Mouse (Mus musculus) activated CD4-positive, CD25-positive, alpha-beta regulatory T cell, adult 4 months (primary cell): ENCODE measurements at regions not wholly inside any gene's neighbourhood (a gene's known extent, or its start where the extent isn't known, plus 50 kb on each side); places are given as distances from the start of the nearest gene placed in this dataset.

ENCODE experiments used
- ATAC-seq: one replicate; pipeline ENCODE4 v1.8.0; 2017

DNA sequence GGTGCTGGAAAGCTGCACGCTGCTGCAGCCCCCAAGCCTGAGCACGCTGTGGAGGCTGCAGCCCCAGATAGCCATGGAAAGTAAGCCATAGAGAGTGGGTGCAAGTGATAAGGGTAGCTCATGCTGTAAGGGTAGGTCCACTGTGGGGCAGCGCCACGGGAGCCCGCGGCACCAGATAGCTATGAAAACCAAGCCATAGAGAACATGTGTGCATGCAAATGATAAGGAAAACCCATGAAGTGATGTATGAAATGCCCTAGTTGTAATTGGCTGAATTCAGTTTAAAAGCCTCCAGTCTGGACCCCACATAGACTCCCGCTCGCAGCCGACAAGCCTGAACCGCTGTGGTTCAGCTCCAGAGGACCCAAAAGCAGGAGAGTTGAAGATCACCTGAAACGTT, 58.8 kb upstream of the L3mbtl3 start:
- ATAC-seq, result no peak

DNA sequence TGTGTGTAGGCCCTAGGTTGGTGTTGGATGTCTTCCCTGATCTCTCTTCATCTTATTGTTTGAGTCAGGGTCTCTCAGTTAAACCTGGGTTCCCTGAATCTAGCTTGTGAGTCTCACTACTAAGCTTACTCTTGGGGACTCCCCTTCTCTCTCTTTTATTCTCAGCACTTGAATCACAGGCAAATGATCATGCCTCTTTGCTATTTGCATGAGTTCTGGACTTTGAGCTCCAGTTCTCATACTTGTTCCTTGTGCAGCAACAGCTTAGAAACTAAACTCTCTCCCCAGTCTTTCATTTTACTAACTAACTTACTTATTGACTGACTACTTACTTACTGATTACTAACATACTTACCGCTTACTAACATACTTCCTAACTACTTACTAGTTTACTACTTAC, 64.9 kb upstream of the L3mbtl3 start:
- ATAC-seq, result no peak

DNA sequence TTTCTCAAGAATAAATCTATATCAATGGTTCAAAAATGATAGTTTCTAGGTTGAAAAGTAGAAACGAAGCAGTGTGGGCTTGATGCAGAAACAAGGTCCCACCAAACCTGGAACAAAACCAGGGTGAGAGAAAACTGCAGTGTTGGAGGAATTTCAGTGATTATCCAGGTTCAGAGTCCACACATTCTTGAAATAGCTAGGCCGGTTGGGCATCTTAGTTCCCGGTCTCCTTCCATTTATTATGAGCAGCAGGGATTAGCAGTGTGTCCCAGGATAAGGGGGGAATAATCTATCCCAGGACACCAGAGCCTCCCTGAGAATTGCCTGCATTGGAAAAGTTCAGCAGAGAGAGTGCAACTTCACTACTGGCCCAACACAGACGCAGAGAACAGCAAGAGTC, 108.5 kb upstream of the L3mbtl3 start:
- ATAC-seq, result no peak

DNA sequence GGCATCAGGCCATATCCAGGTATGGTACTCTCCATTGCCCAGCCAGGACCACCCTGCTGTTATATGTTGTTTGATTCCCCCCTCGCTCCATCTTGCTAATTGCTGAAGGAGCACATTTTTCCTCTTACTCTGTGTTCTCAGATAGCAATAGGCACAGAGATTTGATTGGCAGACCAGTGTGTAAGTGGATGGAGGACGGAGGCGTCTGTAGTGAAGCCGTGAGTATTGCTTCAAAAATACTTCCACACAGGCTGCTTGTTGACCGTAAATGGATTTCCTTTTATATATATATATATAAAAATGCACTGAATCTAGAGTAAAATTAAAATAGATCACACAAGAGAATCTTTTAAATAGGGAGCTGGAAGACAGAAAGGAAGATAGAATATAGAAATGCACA, 115.6 kb upstream of the L3mbtl3 start:
- ATAC-seq, result no peak

DNA sequence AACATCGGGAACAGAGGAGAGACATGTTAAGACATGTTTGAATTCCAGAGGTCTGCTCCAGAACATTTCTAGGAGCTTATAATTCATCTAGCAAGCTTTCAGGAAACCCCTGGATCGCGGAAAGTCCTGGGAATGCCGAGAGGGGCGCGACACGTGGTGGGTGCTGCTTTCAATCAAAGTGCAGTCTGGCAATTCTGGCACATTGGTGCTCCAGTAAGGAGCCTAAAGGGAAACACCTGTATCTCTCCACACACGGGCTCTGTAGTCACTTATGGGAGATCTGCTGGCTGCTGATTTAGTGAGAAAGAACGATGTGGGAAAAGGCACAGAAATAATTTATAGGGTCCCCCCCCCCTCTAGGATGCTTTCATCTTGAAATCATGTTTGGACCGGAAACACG, 116.4 kb upstream of the L3mbtl3 start:
- no peak for ATAC-seq

DNA sequence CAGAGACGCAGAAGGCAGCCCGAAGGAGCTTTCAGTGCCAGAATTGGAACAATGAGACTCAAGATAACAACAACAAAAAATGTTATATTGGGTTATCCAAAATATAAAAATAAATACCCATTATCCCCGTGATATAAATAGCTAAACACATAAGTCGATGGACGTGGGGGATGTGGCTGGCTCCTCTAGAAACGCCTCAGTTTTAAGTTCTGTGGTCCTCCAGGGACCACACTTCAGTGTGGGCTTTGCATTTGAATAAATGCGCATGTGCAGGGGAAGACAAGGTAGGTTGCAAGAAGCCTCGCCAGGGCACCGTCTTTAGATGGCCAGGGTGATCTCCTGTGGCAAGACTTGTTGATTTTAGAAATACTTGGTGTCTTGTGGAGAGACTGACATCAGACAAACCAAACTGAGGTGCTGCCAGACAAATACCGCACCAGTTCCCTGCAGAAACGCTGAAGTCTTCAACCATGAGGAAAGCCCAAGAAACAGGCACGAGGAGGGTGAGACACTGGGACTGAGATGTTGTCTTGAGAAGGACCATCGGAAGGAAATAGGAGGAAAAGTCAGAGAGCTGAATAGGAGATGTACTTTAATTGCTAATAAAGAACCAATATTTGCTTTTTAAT, 117.2 kb upstream of the L3mbtl3 start:
- ATAC-seq, result no peak

DNA sequence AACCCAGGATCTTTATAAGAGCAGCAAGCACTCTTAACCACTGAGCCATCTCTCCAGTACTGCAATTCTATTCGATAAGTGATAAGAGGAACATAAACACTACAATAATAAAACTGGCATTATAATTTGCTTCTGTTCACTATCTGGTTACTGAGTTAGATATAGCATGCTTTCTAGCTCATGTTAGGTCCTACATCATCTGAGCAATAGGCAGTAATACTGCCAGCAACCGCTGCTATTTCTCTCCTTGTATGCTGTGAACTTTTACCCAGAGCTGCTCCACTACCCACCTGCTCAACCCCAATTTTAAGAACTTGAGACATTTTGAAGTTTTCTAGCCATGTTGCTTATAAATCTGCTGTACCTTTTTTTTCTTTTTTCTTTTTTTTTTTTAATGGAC, 118.0 kb upstream of the L3mbtl3 start:
- ATAC-seq, result no peak

DNA sequence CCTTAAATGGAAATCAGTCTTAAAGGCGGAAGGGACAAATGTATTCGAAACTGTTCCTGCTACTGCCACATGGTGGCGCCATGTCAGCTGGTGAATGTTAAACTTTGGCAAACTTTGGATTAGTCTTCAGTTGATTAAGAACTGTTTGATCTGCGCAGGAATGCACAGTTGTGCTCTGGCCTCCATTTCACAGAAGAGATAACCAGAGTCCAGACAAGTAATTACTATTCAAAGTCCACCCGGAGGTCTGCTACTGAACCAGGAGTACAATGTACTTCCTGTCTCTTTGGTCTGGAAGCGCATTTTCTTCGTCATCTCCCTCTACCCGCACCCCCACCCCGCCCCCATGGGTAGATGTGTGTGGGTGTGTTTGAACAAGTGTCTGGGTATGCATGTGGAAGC, 118.6 kb upstream of the L3mbtl3 start:
- ATAC-seq, result peak; percentile 87

DNA sequence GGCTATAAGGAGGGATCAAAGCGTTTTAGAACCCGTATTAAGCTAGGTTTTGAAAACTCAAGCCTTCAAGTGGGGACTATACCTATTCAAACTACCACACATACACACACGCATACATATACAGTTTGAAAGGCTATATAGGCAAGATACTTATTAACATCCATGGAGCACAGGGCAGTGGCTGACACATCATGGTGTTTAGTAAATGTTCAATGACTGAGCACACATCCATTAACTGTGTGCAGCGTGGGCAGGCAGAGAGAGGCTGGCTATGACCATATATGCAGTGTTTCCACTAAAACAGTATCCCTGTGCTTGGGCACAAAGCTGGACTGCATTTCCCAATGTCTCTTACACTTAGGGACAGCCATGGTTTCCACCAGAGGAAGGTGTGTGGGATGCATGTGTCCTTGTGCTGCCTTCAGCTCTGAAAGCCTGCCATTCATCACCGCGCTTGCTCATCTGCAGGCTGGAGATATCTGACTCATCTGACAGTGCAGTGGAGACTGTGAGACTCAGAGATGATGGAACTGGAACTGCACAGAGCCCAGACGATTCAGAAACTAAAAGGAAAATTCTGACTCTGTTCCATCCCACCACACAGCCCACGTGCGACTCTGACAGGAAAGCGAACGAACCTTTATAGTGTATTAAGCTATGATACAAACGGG, 124.6 kb upstream of the L3mbtl3 start:
- no peak for ATAC-seq

DNA sequence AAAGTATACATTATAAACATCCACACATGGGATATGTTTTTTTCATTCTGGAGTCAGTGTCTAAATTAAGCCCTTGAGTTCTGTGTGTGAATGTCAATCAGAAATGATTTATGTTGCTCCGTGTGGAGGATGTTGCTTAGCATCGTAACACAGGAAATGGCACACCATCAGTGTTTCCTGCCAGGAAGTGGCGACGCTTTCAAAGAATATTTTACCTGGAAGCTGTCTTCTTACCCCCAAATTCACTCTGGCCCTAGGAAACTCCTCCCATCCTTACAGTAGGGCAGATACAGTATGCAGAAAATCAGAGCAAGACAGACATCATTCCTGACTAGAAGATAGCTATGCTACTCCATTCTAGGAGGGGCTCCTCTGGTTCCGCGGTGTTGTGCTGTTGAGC, 145.1 kb upstream of the L3mbtl3 start:
- ATAC-seq, result peak; percentile 96

DNA sequence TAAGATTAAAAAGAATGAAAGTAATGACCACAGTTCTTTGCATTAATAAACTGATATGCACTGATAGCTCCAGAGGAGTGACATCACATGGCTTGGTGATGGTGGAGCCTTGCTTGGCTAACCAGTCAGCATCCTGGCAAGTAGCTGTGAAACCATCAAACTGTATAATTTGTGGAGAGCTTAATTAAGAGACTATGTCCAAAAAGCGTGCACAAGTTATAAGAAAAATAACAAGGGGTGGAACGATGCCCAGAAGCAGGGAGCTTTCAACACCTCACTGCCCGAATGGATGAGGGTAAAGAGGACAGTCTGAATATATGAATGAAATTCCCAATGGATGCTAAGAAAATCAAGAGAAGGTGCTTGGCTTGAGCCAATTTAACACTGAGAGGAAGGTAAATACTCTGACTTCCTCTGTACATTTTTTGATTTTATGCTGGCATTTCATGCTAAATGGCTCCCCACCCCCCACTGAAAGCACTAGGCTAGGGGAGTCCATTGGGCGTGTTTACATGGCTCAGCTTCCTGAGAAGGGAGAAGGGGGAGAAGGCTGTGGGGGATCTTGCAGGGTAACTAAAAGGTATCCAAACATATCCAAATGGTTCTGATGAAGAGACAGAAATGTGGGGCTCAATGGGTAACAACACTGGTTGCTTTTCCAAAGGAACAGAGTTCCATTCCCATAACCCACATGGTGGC, 150.2 kb upstream of the L3mbtl3 start:
- no peak for ATAC-seq

DNA sequence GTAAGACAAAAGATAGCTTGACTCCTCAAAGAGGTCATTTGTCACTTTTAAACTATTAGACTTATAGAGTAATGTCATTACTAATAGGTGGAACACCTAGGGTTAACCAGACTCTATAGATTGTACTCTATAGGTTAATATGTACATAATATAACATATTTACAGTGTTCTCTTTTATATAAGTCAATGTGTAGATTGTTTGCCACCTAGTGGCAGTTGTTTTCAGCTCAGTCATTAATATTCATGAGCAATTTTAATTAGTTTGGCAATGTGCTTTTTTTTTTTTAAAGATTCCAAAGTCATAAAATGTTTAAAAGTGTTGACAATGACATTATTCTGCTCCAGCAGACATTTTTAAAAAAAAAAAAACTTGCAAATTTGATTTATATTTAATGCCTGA, 164.4 kb upstream of the L3mbtl3 start:
- ATAC-seq, result no peak

DNA sequence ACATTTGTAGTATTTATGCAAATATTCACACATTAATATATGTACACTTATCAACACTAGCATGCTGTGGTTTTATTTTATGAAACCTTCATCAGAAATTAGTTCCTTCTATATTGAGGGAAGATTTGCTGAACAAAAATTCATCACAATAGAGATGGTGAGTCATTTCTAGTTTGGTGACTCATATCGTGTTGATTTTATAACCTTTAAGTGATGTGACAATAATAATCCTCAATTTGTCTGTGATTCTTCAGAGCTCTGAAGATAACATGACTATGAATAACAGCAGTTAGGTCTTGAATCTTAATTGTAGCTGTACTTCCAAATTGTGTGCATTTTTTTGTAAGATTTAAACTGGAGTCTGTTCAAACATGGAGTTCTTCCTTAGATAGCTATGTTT, 168.3 kb upstream of the L3mbtl3 start:
- ATAC-seq, result peak; percentile 30

DNA sequence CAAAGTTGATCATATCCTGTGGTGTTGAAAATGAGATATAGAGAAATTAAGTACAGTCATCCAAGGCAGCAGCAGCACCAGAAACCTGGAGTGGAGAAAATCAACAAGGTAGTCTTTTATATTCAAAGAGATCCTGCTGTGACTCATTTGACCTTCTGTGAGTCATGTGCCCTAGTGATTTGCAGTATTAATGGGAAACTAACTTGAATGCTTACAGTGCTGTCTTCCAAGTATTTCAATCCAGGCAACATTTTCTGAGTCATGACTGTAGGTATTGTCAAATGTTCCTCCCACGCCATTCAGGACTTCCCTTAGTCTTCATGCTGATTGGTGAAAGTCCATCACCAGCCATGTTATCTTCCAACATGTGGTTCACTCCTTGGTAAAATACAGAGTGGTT, 169.0 kb upstream of the L3mbtl3 start:
- ATAC-seq, result peak; percentile 46

DNA sequence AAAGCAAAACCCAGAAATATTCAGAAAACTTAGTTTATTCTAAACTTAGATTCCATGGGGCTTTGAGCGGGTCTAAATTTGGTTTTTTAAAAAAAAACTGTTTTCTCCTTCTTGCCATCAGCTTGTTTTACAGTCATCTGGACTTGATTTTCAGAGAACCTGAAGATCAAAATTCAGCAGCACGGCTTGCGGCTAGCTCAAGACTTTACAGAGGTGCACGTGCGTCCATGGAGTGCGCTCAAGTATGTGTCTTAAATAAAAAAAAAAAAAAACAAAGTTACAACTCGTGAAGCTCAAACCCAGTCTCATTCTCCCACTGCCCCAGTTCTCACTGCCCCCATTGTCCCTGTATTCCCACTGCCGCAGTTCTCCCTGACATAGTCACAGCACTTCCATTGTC, 180.5 kb upstream of the L3mbtl3 start:
- ATAC-seq, result no peak

DNA sequence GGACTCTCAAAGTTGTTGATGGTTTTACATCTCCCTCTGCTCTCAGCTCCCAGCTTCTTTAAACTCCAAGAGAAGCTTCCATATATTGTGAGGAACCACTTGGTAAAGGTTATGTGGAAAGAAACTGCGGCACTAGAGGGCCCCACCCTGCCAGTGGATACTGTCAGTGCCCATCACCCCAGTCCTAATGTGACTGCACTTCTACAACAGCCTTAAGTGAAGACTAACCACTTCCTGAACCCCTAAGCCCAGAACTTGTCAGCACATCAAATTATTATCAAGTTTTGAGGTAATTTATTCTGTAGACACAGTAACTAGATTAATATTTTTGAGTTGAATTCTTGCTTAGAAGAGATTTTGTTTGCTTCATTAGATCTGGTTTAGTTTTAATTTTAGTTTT, 182.3 kb upstream of the L3mbtl3 start:
- peak; percentile 60 for ATAC-seq

DNA sequence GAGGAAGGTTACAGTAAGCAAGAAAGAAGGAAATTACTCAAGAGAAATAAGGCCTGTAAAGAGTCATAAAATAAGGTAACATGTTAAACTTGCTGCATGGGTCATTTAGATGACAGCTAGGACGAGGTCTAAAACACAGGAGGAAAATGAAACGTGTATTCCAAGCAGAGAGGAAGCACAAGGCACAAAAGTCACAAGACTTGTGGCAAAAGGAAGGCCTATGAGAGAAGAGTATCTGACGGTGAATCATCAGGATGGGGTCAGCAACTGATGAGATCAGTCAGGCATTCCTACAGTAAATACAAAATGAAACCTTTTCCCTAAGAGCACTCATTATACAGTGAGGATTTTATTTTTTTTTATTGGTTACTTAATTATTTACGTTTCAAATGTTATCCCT, 183.6 kb upstream of the L3mbtl3 start:
- ATAC-seq, result no peak

DNA sequence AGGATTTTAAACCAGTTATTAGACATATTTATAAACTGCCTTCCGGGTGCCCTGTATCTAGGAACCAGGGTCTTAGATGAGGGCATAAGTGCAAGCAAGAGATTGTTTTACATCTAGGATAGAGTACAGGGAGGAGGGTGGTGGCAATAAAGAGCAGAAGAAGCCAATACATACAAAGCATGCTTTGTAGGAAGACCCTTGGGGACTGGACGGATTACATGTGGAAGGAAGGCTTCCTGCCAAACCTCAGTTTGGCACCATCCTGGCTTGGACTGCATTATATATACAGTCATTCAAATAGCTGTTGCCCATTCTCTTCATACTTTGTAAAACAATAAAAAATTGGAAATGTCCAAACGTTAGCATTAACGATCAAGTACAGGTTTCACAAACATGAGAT, 184.7 kb upstream of the L3mbtl3 start:
- no peak for ATAC-seq

DNA sequence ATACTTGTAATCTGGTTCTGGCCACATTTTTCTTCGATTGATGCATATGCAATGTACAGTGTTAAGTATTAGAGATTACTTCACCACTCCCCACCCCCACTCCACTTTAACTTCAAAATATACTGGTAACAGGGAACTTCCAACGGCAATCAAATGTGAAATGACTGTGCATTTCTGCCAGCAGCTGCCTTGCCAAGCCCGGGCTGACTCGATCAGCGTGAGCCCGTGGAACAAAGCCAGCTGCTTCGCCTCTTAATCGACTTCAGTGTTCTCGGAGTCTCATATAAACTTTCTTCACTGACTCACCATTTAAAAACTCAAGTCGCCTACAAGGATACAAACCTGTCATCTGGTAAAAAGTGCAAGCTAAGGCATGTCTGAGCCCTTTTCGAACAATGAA, 188.7 kb upstream of the L3mbtl3 start:
- ATAC-seq, result peak; percentile 54

DNA sequence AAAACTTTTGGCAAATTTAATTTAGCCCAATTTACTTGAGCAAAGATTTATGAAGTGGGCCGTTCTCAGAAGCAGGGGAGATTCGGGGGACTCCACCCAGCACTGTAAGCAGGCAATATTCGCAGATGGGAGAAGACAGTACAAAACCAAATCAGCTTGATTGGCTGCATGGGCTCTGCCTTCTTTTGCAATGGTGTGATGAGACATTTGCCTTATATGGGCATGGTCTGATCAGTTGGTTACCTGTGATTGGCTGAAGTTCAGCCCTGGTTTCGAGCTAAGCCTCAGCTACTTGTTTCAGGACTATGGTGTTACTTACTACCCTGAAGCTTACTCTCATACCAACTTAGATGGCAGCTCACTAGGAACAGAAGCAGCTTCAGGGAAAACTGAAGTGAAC, 185.6 kb upstream of the Arhgap18 start:
- no peak for ATAC-seq

DNA sequence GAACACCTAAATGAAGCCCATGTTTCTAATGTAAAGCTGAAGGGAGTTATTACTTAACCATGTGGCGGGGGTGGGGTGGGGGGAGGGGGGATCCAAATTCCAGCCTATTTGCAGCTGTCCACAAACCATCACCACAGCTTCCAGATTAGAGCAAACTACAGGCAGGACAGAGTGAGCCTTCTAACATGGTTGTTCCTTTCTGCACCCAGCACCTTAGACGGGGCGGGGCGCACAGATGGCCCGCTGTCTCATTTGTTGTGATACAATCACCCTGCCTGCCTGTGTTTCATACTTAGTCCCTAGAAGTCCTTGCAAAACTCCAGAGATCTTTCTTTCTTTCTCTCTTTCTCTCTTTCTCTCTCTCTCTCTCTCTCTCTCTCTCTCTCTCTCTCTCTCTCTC, 182.8 kb upstream of the Arhgap18 start:
- no peak for ATAC-seq

DNA sequence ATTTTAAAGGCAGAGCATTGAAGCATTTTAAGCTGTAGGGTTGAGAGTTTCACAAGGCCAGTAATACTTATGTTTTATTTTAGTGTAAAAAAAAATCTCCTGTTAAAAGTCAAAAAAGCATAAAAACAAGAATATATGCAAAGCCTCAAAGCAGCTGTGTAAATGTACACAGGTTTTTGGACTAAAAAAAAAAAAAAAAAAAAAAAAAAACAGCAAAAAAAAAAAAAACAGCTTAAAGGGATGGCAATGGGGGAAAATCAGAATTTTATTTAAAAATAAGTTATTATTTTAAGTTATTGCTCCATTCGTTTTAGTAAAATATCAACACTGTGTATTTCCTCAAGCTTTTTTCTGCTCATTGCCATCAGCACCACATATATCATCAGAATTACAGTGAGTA, 181.8 kb upstream of the Arhgap18 start:
- no peak for ATAC-seq

DNA sequence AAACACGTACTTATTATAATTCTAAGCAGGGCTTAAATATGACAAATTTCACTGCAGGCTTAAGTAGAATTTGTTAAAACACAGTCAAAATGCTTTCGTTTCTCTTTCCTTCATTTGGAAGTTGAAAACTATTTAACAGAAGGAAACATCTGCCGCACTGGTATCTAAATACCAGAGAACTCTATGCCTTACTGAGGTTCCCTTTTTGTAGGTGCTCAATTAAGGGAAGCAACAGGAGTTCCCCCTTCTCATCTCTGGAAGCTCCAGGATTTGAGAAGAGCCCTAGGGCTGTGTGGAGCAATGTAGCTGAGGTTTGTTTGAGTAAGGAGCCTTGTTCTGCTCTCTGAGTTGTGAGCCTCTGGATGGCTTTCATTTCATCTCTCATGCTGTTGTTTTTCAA, 177.1 kb upstream of the Arhgap18 start:
- ATAC-seq, result no peak

DNA sequence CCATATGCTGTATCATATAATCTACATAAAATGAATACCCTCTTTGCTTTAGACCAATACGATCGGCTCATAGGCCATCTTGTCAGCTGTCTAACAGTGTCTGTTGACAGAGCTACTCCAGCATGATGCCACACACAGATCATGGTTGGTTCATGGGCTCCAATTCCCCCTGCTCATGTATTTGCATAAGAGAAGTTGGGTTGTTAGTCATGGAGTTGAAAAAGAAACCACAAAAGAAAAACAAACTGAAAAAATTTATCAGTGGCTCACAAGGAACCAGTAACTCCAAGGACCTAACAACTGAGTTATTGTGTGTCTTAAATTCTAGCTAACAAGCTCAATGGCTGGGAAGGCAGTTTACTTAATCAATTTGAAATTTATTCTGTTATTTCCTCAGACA, 176.1 kb upstream of the Arhgap18 start:
- ATAC-seq, result peak; percentile 65
